Mouse (Mus musculus) MEL-GATA-1-ER (cell line): Measurements from ENCODE around the gene Rimkla.

Experiments used
- DNase-seq: peaks from one replicate; pipeline ENCODE4 v3.0.0-alpha.2; 2012; ENCODE audit warnings: low read depth; ENCODE audit errors: extremely low read depth

Rimkla gene

GRCm38 (mm10) chr4:119472545-119472944 is 19.9 kb downstream of the Rimkla start:
- DNase-seq = no peak

- DNase-seq = peak; percentile 13
Measured at GRCm38 (mm10) chr4:119467720-119468380, 24.6 kb downstream of the Rimkla start.

GRCm38 (mm10) chr4:119465841-119466240 is 26.6 kb downstream of the Rimkla start:
- DNase-seq = no peak

GRCm38 (mm10) chr4:119463756-119464419 is 28.5 kb downstream of the Rimkla start:
- no peak for DNase-seq

GRCm38 (mm10) chr4:119462858-119463755 is 29.3 kb downstream of the Rimkla start:
- no peak for DNase-seq

- DNase-seq = no peak
Measured at GRCm38 (mm10) chr4:119462457-119462856, 30.0 kb downstream of the Rimkla start.

GRCm38 (mm10) chr4:119460728-119461141 is 31.7 kb downstream of the Rimkla start:
- no peak for DNase-seq

- DNase-seq = peak; percentile 36
Measured at GRCm38 (mm10) chr4:119460296-119460695, 32.1 kb downstream of the Rimkla start.

GRCm38 (mm10) chr4:119453533-119453932 is 38.9 kb downstream of the Rimkla start:
- DNase-seq = no peak

- DNase-seq = no peak
Measured at GRCm38 (mm10) chr4:119453128-119453527, 39.3 kb downstream of the Rimkla start.

- no peak for DNase-seq
Measured at GRCm38 (mm10) chr4:119450436-119450835, 42.0 kb downstream of the Rimkla start.

GRCm38 (mm10) chr4:119447786-119448185 is 44.6 kb downstream of the Rimkla start:
- DNase-seq = no peak

- DNase-seq = no peak
Measured at GRCm38 (mm10) chr4:119447261-119447660, 45.2 kb downstream of the Rimkla start.

- no peak for DNase-seq
Measured at GRCm38 (mm10) chr4:119442539-119442938, 49.9 kb downstream of the Rimkla start.

GRCm38 (mm10) chr4:119441836-119442235 is 50.6 kb downstream of the Rimkla start:
- no peak for DNase-seq

- DNase-seq = no peak
Measured at GRCm38 (mm10) chr4:119437936-119438335, 54.5 kb downstream of the Rimkla start.

GRCm38 (mm10) chr4:119430678-119431077 is 61.8 kb downstream of the Rimkla start:
- no peak for DNase-seq

- DNase-seq = no peak
Measured at GRCm38 (mm10) chr4:119427680-119428079, 64.7 kb downstream of the Rimkla start.

GRCm38 (mm10) chr4:119425601-119426000 is 66.8 kb downstream of the Rimkla start:
- DNase-seq = no peak

GRCm38 (mm10) chr4:119425077-119425476 is 67.4 kb downstream of the Rimkla start:
- peak; percentile 26 for DNase-seq

GRCm38 (mm10) chr4:119422294-119422964 is 70.0 kb downstream of the Rimkla start, which contains the start of the genes Ppcs and Zmynd12:
Gene Ppcs (minus strand): TSS chr4:119422420.
Gene Zmynd12 (plus strand): TSS chr4:119422814.
- peak; percentile 79 for DNase-seq
